In the genomic region with DNA sequence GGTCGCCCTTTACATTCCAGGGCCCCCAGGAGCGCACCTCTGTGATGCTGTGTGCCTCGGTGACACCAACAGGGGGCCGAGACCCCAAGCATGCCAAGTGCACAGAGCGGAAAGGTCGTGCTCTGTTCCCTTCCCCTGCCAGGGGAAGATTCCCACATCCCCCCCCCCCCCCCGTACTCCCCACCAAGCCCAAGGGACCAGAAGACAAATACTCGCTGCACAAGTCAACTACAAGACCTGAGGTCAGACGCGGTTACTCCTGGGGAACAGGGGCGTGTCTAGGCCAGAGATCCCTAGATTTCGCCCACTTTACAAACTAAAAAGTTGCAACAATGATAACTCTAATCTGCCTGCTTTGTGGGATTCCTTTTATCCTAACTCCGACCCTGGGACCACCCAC, we compare ENCODE assay signal across 7 mouse cellular contexts. TPM values are rescaled to one million over a fixed set of nuclear protein-coding genes. Genes with fewer than 3 reads are reported as not detected.
A peak's percentile ranks its signal among the peaks of the same experiment; 100 is the strongest.
DNase-seq lines count a peak whose midpoint lies in the region; ATAC-seq lines count a peak whose summit lies in the region.

No protein-coding gene starts in this region.

- no peaks in the 10 kb centered on the region for H3K9me3 ChIP-seq in forebrain, embryonic 16.5 days (ENCODE audit: control insufficient read depth, low read length)
- H3K9me3 ChIP-seq in liver, embryonic 13.5 days (replicated peaks), result no peaks in the 10 kb centered on the region

- no peak for ATAC-seq in forebrain, embryonic 16.5 days
- ATAC-seq in liver, embryonic 13.5 days (ENCODE audit: low read depth), result no peak
- no peak for ATAC-seq in monocyte, adult 5-6 weeks (replicated peaks; ENCODE audit: insufficient number of reproducible peaks, low FRiP score, low TSS enrichment, poor library complexity, severe bottlenecking)

- H3K9ac ChIP-seq in forebrain, embryonic 16.5 days (replicated peaks; ENCODE audit: low read depth, low read length), result peak overlapping the region; percentile 52
- no peak overlapping the region for H3K9ac ChIP-seq in liver, embryonic 13.5 days

- no peaks in the 10 kb centered on the region for H3K36me3 ChIP-seq in forebrain, embryonic 16.5 days (ENCODE audit: control insufficient read depth, insufficient read depth)
- no peaks in the 10 kb centered on the region for H3K36me3 ChIP-seq in liver, embryonic 13.5 days

- H3K4me2 ChIP-seq in forebrain, embryonic 16.5 days (ENCODE audit: low read length), result peak overlapping the region; percentile 100
- peak overlapping the region; percentile 69 for H3K4me2 ChIP-seq in liver, embryonic 13.5 days

- under 1% methylated on average over 12 of the region's 13 CpGs for WGBS in forebrain, embryonic 16.5 days
- WGBS in liver, embryonic 13.5 days (ENCODE audit: insufficient replicate concordance), result 3% methylated on average over 8 of the region's 13 CpGs

- peak; percentile 44 for DNase-seq in retina, embryonic 14.5 days (ENCODE audit: low spot score)
- no peak for DNase-seq in retina, postnatal 1 day
- DNase-seq in liver, embryonic 13.5 days, result no peak
- DNase-seq in left cerebral cortex, postnatal 4 days, result no peak
- DNase-seq in yolk sac, embryonic 10.5 days (ENCODE audit: low spot score), result no peak

- peaks cover 19% of the 10 kb centered on the region; the same call in 1 of the 2 replicates for H3K27me3 ChIP-seq in forebrain, embryonic 16.5 days (replicated peaks; ENCODE audit: control insufficient read depth, insufficient read depth, low read length)
- H3K27me3 ChIP-seq in liver, embryonic 13.5 days, result peaks cover 97% of the 10 kb centered on the region

- intact Hi-C loops in left cerebral cortex, postnatal 4 days (cut with DNase I), result no loop called here

- H3K4me3 ChIP-seq in forebrain, embryonic 16.5 days (replicated peaks; ENCODE audit: low read length), result peak overlapping the region; percentile 56
- peak overlapping the region; percentile 54 for H3K4me3 ChIP-seq in liver, embryonic 13.5 days (replicated peaks)

- H3K4me1 ChIP-seq in forebrain, embryonic 16.5 days (replicated peaks; ENCODE audit: control insufficient read depth, insufficient read depth, low read length), result peaks cover 23% of the 10 kb centered on the region
- peaks cover 11% of the 10 kb centered on the region for H3K4me1 ChIP-seq in liver, embryonic 13.5 days (replicated peaks)

- H3K27ac ChIP-seq in forebrain, embryonic 16.5 days (ENCODE audit: low read length), result no peak overlapping the region
- H3K27ac ChIP-seq in liver, embryonic 13.5 days, result no peak overlapping the region

RNA-seq across cellular contexts. Expression of a gene that starts 1.4 kb away (rescaled TPM):
- polyA plus RNA-seq in forebrain, embryonic 16.5 days (2015; fragmentation: Nextera tagmentation; extraction: Ambion mirVana), result 2.7 and 3.0 TPM in 2 replicates
- 0.86 and 1.1 TPM in 2 replicates for polyA plus RNA-seq in liver, embryonic 13.5 days (2015; fragmentation: Nextera tagmentation; extraction: Ambion mirVana)
- 0.49 TPM in 1 of 3 replicates, not detected in the others for total RNA-seq in monocyte, adult 5-6 weeks (2017)
- 1 to 10 TPM; 1.8 TPM for total RNA-seq in left cerebral cortex, postnatal 4 days (2021)
